Mouse (Mus musculus) spleen, adult 18-20 months (tissue): Measurements from ENCODE around the gene Fap.

ENCODE experiments used
- DNase-seq, 2 experiments: peaks; one replicate each; pipeline ENCODE4 v3.0.0; 2022; ENCODE audit warnings: mixed read lengths in 2 of 2

Gene Fap

DNA sequence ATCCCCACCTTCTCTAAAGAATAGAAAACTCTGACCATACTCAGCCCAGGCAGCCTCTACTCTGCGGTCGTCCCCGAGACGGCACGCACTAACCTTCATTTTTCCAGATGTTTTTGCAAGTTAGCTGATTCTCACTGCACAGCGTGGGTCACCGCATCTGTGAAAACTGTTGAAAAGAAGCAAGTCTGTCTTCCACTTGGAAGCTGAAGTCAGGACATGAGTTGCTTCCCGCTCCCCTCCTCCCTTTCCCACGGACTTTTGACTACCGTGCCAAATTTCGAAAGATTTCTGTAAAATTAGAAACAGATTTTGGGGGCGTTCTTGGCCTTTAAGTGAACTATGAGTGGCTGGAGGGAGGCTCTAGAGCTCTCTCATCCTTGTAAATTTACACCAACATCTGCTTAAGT is at the start of gene Fap:
TSS of gene Fap (minus strand) at position 323 of the 407 bp plus-strand sequence.
- no peak for DNase-seq

DNA sequence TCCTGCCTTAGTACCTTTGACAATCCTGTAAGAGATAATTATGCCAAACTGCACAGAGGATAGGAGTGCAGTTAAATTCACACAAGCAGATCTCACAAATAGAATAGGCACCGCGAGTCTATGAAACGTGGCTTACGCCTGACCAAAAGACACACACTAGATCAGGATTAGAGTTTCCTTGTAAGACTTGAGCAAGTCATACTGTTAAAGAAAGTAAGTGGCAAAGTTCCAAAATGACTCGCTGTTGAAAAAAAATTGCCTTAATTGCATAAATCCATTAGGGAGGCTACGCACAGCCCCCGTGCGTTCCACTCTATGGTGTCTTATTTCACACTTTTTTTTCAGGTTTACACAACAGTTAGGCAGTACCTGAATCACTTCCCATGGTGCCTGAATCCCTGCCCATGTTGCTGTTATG is 49.2 kb upstream of the Fap start:
- no peak for DNase-seq

DNA sequence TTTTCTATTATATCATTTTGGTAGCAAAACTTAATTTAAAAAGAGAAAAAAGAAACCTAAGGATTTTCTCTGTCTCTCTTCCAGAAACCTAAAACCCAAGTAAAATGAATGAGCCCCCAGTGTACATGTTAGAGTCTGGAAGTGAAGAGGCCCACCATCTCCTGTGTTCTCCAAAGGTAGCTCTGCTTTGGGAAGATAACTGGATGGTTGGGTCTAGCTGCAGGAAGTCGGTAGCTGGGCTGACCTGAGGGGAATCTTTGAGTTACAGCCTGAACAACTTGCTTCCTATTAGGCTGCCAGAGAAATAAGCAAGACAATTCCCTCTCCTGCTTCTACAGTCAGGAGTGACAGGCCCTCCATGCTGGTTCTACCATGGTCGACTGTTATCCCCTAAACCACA is 45.8 kb upstream of the Fap start:
- DNase-seq = no peak

DNA sequence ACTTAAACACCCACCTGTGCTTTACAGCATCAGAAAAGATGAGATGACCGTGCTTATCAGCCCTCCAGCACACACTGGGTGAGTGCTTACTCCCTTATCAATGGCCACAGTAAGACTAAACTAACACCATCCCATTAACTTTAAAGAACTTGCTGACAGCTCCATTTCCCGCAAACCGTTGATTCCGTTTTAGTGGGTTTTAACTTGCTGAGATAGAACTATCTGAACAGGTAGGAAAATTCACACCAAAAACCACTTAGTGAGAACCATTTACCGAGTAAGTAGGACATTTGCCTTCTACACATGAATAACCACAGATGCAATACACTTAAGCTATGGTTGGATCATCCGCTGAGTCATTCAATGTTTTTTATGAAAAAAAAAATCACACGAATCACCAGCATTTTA is 45.1 kb upstream of the Fap start:
- DNase-seq = no peak

DNA sequence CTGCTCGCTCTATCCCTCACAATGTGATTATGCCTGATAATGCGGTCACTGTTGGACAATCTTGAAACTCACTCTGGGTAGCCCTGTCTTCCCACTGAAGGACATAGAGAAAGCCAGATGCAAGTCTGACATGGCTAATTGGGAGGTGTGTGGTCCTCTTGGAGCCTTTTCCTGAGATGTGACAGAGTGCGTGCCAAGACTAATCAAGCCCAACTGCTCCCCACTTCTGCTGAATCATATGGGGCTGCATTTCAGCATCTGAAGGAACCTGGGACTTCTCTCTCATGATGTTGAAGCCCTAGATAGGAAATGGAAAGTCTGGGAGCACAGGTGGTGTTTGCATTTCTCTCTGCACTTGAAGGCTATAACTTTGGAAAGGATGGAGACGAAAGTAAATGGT is 39.3 kb upstream of the Fap start:
- DNase-seq = no peak

DNA sequence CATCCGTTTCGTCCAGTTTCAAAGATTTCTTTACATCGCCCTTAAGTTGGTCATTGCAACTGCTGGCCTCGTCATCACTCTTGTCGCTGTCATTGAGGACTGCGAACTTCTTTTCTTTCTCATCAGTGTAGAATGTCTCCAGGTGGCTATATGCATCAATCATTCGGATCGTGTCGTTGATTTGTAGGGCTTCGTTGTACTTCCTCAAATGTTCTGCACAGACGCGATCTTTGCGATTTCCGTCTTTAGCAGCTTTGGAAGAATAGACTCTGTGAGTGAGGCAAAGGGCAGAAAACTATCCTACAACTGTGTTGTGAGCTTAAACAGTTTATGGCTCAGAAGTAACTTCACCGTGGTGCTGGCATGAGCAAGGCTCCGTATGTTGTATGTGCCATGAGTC is 32.3 kb upstream of the Fap start:
- no peak for DNase-seq

DNA sequence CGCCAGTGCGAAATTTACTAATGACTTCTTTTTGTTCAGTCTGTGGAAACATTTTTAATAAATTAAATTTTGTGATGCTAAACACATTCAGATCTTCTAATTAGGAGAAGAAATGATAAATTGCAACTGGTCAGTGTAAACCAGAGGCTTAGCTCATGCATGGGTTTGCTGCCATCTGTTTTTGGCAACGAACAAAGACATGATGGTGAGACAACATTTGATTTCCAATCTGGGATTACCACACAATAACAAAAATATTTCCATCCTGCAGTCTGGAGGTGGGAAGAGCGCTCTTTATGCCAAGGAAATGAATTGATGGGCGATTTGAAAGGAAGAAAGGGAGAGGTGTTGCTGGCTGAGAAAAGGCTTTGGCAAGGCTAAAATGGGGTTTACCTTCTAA is 29.7 kb upstream of the Fap start:
- DNase-seq = no peak

DNA sequence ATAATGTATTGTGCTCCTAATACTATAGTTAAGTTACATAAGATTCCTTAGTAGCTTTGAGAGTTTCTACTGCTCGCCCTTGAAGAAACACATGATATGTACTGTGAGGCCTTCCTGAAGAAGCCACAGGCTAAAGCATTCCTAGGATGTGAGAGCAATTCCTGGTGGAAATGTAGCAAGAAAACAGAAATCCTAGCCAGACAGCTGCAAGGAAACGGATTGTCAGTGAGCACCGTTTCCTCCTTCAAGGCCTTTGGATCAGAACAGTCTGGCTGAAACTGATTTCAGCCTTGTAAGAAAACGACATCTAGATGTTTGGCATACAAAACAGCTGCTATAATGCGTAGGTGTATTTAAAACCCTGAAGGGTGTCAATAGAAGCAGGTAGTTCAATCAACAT is 22.7 kb upstream of the Fap start:
- DNase-seq = no peak

DNA sequence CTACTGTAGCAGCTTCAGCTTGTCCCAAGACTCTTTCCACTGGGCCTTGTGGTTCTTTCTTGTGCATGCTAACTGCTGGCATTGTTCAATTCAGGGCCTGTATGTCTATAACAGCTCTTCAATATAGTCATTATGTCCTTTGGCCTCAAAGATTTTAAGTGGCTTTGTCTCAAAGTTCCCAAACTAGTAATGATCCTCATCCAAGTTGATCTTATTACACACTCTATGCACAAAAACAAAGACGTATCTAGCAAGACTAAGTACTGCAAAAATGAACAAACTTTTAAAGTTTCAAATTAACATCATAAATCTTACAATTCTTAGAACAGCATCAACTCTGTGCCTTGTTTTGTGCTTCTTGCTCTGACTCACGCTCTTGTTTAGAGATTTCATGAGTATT is 20.6 kb upstream of the Fap start:
- DNase-seq = no peak

DNA sequence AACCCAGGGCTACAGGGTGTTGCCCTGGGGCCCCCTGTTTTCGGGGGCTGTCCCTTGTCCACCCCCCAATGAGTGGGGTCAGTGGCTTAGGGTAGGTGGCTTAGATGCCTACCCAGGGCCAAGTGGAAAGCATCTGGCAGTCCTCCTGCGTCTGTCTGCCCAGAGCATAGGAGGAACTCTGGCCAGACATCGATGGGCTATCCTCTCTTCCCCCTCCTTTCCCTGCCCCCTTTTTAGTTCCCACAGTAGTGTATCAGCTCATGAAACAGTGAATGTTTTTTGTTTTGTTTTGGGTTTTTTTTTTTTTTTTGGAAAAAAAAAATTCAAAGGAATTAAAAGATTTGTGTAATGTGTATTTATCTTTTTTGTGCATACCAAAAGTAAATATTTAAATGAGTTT is 17.7 kb upstream of the Fap start:
- DNase-seq = no peak

DNA sequence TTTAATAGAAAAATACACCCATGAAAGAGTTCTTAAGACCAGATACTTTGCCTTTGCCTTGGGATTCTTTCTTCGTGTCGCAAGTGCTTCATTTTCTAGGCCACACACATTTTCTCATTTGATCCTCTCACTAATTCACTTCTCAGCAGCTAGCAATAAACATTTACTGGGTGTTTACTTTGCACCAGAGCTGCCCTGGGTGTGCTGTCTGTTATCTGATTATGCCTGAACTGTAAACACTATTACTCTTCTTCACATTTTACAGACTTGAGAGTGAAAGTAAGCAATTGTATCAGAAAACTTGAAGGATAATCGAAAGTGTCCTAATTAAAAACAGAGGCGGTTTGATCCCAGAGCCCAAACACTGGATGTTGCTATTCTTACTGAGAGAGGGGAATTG is 15.5 kb upstream of the Fap start:
- no peak for DNase-seq

DNA sequence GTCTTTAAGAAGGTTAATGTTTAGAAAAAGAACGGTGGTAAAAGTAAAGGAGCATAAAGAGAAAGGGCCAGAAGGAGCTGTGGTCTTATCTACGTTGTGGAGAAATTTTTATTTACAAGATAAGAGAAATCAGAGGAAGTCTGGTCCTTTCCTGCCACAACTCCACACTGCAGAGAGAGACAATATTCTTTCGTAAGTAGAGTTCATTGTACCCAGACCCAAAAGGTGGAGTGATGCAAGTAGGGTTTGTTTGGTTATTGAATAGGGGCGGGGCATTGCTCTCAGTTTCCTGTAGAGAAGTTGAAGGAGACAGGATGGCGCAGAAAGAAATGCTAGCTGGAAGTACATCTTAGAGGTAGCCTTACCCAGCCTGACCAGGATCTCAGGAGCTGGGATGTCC is 11.9 kb upstream of the Fap start:
- no peak for DNase-seq

DNA sequence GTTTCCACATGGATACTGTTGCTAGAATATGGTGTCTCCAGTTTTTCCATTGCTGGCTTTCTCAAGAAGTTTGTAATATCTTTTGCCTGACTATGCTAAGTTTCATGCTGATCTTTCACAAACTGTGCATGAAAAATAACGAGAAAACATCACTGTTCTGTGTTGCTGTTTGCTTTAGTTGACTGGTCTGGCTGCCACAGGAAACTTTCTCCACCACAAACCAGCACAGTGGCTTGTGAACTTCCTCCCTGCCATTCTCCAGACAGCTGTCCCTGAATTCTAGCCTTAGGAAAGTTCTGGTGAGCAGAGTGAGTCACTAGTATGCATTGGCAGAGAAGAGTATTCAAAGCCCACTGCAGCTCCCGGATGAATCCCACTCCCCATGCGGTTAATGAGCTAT is 1.1 kb upstream of the Fap start:
- no peak for DNase-seq

DNA sequence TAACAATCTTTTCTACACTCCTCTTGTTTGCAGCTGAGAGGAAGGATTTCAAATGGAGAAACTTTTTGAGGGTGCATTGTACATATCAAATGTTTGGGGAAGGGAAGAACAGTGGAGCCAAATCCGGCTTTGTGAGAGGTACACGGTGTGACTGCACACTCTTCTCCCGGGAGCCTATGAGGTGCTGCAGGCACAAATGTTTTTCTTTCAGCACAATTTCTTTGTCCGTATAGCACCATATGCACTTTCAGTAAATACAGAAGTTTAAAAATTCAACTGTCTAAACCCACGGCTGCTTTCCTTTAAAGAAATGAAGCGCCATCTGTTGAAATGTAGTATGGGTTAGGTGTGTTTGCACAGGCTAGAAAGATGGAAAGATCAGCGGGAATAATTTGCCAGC is 375 bp upstream of the Fap start:
- no peak for DNase-seq

DNA sequence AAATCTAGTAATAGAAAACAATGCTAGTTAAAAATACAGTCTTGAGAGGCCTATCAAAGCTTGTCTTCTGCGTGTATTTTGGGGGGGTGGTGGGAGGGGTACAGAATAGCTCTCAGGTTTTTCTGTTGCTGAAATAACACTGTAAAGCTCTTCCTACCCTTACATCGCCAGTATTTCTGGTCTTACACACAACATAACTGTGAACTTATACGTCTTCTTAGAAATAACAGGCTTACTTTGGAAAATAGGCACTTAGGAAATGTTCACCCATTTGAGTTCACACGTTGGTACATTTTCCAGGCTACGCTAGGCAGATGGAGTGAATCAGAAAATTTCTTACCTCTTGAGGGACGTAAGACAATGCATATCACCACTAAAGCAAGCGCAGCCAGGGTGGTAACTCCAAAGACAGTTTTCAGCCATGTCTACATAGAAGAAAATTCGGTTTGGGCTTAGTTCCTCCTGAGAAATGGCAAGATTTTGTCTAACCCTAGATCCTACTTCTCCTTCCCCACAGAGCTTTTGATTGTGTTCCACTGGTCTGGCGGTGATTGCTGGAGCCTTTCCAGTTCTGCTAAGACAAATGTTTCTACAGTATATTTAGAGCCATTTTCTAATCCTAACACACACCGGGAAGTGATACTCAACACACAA is 649 bp downstream of the Fap start:
- no peak for DNase-seq

DNA sequence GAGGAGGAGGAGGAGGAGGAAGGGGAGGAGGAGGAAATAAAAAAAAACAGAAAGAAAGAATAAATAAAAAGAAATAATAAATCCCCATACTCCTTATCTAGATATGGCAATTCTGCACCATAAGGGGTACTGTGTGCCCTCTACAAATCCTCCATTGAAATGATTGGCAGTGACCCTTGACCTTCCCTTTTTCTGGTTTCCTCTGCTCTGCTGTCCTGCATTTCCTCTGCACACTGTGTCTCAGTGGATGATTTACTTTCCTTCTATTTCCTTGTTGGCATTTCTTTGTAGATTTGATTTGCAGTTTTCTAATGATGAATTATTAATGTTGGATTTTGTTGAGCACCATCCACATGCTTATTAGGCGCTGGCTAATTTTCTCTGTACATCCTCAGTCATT is 9.2 kb downstream of the Fap start:
- no peak for DNase-seq

DNA sequence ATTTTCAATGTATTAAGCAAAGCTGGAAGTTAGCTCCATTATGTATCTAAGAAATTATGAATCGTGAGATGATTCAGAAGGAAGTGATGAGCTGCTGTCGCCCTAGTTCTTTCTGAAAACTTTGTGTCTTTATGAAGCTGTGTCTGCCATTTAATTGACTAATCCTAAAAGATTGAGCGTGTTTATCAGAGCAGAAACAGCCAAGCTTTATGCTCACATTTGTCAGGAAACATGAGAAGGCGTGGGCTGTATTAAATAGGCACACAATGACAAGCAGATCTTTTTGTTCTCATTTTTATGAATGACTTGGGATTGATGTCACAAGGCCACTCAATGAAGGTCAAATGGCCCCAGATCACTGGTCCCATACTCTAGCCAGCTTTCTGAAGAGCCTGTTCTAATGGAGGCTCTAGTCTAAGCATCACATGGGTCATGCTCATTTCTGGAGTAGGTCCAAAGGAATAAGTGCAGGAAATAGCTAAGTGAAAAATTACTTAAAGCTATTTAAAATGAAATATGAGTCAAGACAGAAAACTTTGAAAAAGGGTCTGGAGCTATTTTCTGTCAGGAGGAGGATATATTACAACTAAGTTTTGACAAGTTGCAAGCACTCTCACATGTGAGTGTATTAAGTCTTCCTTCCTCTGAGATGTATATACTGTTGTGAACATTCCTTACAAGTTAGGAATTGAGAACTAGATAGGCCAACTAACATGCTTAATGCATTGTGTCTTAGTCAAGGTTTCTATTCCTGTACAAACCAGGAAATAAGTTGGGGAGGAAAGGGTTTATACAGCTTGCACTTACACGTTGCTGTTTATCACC is 11.0 kb downstream of the Fap start:
- no peak for DNase-seq

DNA sequence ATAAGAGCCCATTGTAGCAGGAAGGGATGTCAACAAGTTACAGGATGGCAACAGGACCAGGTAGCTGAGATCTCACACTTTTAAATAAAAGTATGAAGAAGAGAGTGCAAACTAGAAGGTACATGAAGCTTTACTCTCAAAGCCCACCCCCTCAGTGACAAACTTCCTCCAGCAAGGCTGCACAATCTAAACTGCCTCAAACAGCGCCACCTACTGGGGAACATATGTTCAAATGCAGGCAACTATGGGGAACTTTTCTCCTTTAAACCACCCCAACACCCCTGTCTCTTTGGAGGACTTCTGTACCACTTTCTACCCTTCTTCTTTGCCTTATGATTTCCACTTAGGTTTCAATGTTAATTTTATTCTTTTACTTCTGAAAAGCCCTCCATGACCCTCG is 16.5 kb downstream of the Fap start:
- DNase-seq = no peak

DNA sequence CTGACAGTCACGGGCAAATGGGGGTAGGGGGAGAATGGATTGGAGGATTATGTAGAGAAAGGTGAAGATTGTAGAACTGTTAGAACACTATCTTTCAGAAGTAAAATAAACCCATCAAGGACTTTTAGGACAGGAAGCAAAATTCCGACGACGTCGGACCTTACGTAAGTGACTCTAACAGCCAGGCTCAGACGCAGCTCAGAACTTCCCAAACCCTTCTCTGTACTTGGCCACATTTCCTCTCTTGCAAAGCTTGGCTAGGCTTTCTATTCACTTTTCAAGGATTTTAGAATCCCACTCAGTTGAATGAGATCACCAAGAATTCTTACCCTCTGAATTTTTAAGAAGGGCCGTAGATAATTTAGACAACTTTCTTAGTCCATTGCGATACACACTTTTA is 17.5 kb downstream of the Fap start:
- DNase-seq = no peak

DNA sequence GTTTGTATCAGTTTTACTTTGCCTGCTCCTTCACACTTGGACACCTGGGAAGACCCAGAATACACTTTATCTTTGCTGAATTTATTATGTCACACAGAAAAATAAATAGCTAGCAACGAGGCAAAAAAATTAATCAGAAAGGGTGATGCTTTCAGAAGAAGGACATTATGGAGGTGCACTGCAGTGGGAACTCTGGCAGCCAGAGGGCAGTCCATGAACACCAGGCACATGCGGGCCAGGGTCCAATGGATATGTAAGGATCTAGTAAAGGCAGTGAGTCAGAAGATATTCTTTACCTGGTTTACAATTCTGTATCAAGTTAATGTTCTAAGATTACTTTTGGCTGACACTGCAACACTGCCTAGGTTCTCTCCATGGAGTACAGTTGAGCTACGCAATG is 24.2 kb downstream of the Fap start:
- no peak for DNase-seq

DNA sequence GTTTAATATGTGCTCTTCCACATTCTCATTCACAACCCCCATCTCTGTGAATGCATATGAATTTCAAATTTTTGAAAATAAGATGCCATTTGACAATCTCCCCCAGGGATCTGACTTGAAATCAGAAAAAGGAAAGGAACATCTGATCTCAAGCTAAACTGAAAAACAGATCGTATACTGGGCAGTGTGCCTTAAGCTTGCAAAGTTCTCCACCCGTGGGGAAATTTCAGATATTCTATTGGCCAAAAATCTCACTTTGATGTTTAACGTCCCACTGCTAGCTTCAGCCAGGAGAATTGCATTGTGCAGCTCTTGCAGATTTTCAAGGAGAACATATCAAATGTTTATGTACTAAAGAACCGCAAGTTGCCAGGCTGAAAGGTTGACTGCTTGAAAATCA is 24.7 kb downstream of the Fap start:
- no peak for DNase-seq

DNA sequence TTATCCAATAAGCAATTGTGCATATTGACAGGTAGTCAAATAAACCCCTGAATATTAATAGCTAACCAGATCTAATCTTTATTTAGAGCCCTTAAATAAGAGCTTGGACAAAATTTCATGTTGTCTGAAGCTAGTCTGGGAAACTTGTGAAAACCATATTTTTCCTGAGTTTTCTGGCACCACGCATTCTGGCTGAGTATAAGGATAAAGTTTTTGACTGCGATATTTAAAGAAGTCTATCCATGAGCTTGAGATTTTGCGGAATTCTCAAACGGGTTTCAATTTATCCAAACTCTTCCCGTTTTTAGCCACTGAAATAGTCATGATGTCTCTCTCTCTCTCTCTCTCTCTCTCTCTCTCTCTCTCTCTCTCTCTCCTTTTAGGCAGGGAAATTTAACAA is 25.8 kb downstream of the Fap start:
- DNase-seq = no peak

DNA sequence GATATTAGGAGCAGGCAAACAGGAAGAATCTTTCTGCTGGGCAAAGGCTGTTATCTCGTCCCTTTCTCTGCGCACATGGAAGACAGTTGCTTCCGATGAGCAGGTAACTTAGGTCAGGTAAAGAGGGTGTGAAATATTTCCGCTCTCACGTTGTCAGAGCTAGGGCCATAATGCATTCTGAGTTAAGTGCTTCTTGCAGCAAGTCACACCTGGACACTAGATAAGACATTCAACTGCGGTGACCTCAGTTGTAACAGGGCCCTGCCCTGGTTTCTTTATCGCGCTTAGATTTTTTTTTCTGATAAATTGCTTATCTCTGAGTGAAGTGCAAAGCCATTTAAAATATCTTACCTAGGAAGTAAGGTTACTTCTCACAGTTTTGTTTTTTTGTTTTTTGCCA is 38.4 kb downstream of the Fap start:
- no peak for DNase-seq

DNA sequence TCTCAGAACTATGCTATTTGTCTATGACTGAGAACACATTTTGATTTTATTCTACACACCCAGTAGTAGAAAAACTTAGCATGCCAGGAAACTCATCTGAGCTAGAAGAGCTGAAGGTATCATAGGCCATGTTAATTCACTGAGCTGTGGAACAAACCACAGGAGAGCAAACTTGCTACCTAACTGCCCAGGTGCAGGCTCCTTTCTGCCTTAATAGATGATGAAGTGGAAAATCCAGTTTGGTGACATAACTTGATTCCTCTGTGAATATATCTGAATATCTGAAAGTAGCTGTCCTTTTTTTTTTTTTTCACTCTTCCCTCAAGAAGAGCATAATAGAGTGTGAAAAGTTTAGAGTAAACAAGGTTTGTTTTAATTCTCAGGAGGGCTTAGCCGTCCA is 42.8 kb downstream of the Fap start:
- no peak for DNase-seq

DNA sequence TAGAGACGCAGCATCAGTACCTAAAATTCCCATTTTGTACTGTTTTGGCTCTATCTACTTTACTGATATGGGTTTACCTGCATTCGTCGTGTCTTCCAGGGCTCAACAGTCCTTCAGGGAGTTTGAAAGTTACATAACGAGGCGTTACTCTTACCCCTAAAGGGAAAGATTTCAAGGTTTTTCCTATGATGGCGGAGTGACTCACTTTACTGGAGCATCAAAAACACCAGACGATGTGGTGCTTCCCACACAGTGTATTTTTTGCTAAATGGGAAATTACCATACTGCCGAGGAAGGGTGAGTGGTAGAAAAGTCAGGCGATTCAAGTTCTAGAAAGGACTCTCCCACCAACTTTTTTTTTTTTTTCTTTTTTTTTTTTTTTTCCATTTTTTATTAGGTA is 47.5 kb downstream of the Fap start:
- no peak for DNase-seq
